Mouse (Mus musculus) spleen, postnatal 4 days (tissue): ENCODE measurements at regions not wholly inside any gene's neighbourhood (a gene's known extent, or its start where the extent isn't known, plus 50 kb on each side); places are given as distances from the start of the nearest gene placed in this dataset.

ENCODE experiments used
- DNase-seq, 2 experiments: peaks; one replicate each; pipeline ENCODE4 v3.0.0; 2022; ENCODE audit warnings: low spot score in 2 of 2

DNA sequence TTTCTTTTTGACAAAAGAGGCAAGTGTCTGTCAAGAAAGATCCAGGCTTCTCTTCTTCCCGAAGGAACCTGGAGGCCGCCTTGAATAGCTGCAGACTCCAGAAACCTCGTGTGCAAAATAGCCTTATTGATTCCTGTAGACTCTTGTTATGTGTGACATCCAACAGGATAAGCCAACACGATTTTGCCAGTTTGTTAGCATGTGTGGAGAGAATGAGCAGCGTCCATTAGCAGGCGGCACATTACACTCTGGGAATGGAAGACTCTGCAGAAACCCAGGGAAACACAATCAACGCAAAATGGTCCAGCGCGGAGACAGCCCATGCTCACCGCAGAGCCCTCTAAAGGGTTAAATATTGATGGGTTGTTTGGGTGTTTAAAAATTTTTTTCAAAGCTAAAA is 1014.9 kb downstream of the Adgrl2 start:
- no peak for DNase-seq

DNA sequence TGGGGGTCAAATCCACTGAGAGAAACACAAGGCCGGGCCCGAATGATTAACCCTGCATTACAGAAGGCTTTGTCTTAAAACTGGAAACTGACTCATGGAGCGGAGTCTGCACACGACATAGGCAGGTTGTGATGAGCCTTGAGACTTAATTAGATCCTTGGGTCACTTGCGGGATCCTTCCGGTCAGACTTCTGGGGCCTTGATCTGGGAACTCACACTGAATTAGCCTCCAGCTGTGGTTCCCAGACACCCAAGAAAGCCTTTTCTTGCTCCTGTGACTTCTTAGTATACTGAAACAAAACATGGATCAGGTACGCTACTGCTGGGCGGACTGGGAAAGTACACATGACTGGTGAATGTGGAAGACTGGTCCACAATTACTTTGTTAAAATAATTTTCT is 1015.8 kb downstream of the Adgrl2 start:
- no peak for DNase-seq

DNA sequence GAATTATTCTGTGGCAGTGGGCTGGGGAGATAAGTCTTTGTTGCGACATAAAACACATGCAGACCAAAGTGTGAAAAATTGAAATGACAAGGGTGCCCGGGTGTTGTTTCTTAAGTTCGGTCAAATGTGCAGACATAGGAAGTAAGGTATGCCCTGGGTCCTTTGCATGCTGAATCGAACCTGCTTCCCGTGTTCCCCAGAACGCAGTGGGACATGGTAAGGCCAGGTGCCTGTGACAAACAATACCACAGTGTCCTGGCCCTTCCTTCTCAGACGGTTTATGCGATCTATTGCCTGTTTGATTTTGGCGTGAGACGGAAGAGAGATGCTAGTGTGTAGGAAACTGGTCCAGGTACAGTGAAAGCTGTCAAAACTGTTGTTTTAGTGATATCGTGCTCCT is 1022.1 kb downstream of the Adgrl2 start:
- DNase-seq, result no peak

DNA sequence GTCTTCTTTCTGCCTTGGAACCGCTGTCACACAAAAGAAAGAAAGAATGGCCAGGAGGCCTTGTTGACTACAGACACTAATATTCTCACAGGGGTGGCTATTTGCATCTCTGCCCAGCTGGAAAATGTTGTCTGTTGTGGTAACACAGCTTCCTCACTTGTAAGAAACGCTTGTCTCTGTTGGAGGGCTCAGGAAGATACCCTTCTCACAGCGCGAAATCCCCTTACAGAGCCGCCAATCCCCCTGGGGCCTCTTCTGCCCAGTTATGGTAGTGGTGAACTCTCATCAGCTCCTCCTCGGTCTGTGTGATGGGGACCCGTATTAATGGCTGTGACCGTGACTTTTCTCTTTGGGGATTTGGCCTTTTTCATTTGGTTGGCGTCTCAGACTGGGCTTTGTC is 1022.5 kb downstream of the Adgrl2 start:
- no peak for DNase-seq

DNA sequence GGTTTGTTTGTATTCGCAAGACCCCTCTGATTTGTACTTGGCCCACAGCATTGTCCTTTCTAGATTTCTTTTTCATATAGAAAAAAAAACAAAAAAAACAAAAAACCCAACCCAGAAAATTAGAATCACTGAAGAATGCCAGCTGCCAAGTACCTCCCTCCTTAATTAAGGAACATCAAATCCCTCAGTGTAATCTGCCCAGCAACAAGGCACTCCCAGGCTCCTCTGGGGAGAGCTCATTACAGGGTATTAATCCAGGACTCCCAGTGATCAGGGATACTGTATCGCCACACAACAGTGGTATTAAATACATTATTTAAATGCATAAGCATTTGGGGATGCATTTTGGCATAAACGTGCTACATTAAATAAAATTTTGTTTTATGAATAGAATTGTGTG is 1023.1 kb downstream of the Adgrl2 start:
- DNase-seq, result no peak

DNA sequence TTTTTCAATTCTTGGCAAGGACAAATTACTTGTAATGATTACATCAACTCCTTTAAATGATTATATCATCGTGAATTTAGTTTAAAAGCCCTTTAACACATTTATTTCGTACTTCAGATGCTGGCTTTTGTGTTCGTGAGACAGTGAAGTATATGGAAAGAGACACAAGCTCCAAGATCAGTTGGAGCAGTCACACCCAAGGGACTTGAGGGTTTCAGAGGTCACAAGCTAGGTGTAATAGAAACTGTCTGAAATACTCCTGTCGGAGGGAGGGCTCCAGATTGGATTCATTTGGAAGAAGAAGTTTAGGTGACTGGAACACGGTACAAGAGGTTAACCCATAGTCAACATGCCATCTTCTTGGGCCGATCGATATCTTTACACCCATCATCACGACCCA is 1023.5 kb downstream of the Adgrl2 start:
- DNase-seq, result no peak

DNA sequence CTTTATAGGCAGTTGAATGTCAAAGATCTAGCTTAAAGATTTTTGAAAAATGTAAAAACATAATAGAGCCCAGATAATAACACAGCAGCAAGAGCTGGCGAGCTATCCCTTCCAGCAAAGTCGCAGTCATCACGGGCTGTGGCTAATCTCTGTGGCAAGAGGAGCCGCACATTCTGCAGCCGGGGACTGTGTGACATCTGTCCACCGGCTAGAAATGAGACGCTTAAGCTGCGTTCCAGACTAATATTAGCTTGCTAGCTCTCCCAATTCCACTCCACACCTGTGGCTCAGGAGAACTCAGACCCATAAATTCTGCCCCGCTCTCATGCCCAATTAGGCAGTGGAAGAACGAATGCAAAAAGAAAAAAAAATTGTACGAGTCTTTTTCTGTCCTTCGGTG is 1024.0 kb downstream of the Adgrl2 start:
- no peak for DNase-seq

DNA sequence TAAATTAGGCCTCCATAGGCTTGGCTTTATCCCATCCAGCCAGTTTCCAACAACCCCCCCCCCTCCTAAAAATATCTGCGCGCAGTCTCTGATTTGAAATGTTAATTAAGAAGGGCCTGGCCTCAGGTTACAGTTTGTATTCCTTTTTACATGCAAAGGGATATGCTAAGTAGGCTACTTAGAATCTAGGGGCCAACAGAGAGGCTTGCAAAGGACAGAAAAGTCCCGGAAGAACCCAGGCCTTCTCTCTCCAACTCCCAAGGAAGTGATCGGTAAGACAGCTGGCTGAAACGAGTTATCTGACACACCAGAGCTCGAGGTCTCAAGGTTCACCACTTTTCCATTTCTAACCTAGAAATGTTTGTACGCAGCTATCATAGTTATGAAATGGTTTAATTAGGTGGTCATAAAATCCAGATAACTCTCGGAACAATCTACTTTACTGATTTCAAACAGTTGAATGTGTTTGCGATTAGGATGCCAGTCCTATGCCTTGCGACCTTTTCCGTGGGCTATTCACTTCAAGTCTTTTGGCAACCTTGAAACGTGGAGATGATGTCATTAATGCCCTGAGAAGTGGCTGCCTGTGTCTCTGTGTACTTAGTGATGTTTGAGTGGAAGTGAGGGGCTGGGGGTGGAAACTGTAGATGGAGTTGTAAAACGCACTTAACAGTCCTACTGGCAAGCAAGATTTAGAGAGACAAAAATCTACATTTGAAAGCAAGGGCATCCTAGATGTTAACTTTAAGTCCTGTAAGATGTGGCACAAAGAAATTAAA is 1026.5 kb downstream of the Adgrl2 start:
- no peak for DNase-seq

DNA sequence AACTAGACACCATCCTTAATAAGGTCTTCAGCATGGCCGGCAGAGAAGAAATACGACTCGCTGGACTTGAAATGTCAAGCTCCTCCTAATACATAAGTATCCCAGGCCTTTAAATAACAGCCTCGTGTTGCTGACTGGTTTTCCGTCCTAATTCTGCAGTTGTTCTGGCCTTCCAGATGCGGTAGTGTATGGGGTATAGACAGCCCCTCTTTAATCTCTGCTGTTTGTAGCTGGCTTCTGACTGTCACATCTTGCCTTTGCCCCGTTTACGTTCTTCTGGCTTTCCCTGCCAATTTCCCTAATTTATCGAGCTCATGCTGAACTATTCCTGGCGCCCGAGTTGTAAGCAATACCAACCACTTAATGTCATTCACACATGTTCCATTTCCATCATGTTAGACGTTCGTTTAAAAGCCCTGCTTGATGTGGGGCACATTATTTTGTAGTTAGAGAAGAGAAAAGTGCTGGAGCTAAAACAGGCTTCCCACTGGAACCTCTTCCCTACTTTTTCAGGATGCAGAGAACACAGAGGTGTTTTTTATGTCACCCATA is 1042.2 kb downstream of the Adgrl2 start:
- no peak for DNase-seq

DNA sequence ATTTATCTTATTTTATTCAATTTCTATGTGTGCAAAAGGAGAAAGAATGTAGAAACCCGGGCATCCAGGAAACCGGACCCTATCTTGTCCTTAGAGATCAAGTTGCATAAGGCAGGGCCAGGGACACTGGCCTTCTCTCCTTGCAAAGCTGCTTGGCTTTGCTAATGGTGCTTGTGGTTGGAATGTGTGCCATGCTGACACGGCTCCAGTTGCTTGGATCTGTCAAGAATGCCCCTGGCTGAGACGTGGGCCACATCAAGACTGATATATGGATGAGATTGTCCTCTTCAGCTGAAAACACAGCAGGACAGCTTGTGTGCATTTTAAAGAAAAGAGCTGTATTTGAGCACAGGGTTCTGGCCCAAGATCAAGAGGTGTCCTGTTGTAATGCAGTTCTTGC is 1047.0 kb downstream of the Adgrl2 start:
- no peak for DNase-seq

DNA sequence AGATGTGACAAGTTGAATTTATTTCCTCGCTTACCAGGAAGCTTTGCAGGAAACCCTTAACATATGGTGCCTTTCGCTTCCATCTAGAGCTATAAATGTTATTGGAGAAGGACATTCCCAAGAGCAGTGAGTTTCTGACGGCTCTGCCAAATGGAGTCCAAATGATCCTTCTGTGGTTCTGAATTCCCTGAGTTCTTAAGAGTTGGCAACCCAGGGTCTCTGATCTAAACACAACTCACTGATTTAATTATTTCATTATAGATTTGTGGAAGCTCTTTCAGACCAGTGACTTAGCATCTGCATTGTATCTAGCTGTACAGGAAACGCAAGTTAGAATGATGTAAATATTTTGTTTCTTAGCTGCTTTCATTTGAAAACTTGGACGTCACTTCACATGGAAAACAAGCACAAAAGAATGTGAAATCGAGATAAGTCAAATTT is 1059.5 kb downstream of the Adgrl2 start:
- no peak for DNase-seq

DNA sequence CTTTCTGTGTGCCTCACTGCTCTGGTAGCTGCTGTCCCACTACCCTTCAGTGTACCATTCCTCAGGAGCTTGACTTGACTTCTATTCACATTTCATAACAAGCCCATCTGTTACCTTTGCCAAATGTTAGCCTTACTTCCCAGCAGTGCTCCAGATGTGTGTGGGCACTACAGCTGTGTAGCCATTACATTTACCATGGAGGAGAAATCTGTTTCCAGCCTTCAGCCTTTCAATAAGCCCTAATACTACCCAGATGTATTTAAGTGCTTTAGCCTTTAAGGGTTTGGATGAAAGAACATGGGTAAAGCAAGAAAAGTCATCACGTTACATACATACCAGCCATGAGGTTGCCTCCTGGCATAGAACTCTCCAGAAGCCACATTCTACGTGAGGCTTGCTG is 1068.0 kb downstream of the Ttll7 start:
- no peak for DNase-seq

DNA sequence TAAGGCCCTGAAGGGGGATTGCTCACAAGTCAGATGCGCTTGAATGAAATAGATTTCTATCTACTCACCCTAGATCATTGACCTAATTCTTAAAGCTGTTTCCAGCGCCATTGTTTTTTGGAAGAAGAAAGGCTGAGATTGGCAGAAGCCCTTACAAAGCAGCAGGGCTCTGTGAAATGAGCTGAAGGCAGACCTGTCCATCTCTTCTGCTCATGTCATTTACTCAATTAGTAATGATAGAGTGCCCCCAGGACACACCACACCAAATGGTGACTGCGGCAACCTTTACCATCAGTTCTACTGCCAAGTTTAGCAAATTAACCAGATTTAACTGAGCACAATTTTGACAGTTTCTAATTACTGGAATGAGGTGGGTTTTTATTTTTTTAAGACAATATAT is 1067.5 kb downstream of the Ttll7 start:
- DNase-seq, result no peak

DNA sequence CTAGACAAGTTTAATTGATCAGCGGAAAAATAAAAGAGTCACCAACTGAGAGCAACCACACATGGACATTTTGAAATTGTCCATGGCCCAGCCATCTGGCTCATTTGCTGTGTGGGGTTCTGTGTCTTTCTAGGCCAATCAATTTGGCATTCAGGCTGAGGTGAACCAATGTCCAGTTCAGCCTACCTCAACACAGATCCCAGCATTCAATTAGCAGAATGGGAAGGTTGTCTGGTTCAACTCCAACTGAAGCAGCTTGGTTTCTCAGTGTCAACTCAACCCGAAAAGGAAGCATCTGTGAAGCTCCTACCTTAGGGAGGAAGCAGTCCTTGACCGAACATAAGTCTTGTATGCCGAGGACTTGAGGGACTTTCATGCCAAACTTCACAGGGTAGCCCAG is 1067.0 kb downstream of the Ttll7 start:
- no peak for DNase-seq

DNA sequence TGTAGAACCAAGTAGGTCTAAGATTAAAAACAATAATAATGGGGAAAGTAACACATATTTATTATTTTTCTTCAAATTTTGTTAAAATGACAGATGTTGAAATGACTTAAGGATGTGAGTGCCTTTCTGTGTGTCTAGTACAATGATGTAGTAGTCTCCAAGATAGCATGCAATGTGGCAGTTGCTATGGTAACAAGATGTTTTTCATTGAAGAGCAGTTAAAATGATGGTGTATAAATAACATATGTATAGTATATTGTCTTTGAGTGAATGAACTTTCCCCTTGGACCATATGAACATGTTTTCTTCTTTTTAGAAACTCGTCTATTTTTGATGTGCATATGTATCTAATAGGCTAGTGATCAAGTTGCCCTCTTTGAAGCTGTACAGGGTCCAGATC is 1044.6 kb downstream of the Ttll7 start:
- no peak for DNase-seq

DNA sequence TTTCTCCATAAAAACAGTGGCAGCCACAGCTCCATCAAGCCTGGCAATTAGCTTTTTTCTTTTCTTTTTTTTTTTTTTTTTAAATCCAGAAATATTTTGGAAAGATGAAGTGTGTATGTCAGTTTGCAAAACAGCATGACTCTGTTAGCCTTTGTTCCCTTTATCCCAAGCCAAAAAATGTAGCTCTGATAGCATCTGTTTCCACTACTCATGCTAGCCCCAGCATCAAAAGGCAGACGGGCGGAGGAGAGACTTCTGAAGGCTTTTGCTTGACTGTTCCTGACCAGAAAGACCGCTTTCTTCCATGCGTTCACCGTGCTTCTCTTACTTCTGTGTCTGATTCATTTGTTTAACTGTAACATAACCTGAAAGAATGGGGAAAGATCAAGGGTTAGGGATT is 1039.5 kb downstream of the Ttll7 start:
- DNase-seq, result no peak

DNA sequence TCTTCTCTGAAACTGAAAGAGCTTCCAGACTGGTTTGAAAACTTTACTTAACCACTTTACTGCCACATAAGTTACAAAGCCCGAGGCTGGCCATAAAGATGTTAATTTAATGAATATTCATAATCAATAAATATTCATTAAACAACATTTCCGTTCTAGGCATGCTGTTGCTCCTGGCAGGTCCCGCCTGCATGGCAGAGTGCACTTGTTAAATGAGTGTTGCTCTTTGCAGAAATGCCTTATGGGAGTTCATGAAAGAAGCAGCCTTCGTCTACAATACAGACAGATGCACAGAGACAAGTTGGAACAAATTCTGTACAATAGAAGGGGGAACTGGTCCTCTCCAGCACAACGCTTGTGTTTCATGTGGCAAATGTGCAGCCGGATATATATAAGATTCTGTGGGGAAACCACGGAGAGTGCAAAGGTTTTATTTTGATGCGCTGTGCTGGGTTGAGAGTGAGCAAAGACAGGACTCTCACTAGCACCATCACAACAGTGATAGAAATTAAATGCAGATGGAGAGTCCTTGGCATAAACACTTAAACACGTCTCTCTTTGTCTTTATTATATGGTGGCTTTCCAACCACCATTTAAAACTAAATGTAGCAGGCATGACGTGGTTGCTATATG is 1034.2 kb downstream of the Ttll7 start:
- no peak for DNase-seq

DNA sequence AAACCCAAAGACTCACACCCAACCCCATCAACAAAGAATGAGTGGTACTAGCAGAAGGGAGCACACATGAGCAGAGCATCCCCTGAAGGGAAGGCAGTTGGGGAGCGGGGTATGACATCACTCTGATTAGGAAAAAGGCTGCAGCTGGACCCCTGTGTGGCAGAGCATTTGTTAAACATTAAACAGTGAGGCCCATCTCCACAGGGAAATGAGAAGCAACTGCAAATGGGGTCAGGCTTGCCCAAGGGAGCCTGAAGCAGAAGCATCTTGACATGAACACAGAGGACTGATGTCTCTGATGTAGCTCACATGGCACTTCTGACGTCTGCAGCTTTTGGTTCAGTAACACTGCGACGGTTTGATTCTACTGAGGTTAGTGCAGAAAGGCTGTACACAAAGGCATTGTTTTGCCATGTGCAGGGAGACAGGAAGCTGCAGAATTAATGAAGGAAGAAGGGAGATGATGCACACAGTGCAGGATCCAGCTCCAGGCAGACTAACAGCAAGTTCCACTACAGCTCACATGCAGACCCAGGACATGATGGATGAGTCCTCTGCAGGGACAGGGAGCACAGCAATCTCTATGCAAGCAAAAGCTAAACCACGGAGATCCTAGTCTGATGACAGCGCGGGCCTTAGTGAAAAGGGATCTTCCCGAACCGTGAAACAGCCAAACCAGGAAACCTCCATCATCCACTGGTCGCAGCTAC is 1030.9 kb downstream of the Ttll7 start:
- DNase-seq, result no peak

DNA sequence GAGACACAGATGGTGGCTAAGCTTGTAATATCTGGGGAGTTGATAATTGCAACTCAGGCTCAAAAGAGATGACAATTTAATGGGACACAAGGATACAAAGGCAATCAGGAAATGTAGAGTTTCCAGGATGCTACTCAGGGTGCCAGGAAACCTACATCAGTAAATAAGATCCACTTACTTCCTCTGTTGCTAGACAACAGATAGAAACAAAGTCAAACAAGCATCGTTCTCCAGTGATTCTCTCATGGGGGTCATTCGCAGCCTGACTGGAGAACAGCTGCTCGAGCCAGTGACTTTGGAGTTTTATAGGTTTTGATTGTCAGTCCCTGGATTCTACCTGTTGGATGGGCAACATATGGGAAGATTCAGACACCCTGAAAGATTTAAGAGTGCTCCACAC is 1026.5 kb downstream of the Ttll7 start:
- DNase-seq, result no peak

DNA sequence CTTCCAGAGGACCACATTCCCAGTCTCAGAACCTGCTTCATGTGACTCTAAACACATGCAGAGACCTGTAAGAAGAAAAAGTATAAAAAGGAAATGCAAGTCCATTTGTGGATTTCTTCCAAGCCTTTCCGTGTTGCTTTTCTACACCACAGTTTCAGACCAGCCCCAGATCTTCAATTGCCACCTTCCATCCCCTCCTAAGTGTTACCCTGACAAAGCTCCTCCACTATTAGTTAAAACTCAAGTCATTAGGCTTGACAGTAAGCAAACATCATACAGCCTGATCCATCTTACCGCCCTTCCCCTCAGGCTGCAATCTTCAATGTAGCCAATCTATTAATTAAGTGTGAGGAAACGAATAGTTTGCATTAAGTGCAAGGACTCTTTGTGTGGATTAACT is 1016.1 kb downstream of the Ttll7 start:
- DNase-seq, result no peak

DNA sequence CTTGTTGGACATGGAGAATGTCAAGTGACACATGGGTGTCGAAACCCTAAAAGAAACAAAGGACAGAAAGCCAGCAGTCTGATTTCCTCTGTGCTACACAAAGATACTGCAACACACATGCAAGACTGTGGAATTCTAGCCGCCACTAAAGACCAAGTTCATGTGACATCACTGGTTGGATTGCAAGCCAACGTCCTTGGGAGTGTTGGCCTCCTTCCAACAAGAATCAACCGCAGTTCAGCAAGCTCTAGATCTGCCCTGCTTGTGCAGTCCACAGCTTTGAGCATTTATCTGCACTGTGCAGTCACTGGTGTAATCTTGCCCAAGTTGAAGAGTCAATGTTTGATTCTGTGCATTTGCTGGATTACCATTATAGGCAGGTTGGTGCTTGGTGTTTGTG is 1001.2 kb downstream of the Ttll7 start:
- no peak for DNase-seq

DNA sequence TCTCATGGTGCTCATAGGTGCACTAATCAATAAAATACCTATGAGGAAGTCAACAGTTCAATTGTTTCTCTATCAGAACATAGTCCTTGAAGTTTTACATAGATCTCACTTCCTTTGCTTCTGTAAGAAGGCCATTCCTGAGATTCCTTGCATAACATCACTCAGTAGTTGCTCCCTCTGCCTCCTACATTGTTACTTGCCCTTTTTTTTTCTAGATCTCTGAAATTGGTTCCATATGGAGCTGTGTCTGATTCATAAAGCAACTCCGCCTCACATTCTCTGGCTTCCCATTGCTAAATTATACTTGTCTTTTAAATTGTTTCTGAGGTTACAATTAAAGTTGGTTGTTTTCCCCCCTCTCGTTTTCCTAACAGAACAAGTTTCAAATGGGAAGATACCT is 1000.7 kb downstream of the Ttll7 start:
- DNase-seq, result no peak

DNA sequence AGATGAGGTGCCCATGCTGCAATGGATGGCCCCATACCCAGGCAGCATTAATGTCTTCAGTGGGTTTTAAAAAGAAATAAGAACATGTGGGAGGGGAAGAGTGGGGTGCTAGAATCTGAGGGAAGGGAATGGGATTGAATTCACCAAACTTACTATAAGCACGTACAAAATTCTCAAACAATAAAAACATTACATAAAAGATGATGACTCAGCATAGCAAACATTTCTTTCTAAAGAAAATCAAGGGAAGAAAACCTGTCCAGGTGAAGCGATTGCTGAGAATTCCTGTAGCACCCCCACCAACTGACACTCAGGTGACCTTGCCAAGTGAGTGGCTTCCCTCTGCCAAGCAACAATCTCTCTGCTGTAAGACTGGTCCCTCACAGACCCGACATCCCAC is 989.2 kb downstream of the Ttll7 start:
- DNase-seq, result no peak
